Mouse (Mus musculus) CH12.LX (cell line): ENCODE measurements at regions not wholly inside any gene's neighbourhood (a gene's known extent, or its start where the extent isn't known, plus 50 kb on each side); places are given as distances from the start of the nearest gene placed in this dataset.

Experiments used
- DNase-seq: peaks from one replicate; pipeline ENCODE4 v3.0.0-alpha.2; 2013; ENCODE audit errors: extremely low read depth
- H3K27ac ChIP-seq: 2 replicates; pipeline ENCODE4 v1.5.1; 2012; ENCODE audit warnings: low read depth, mild to moderate bottlenecking, control low read depth, moderate library complexity; ENCODE audit not compliant: insufficient read depth
- H3K27me3 ChIP-seq: replicated peaks from 2 replicates; pipeline ENCODE3; 2012; ENCODE audit warnings: inconsistent platforms
- H3K36me3 ChIP-seq, 2 experiments: replicated peaks in 1 of 2; 2 replicates each; pipeline versions ENCODE3 to v1.6.1; 2012; ENCODE audit warnings: inconsistent platforms in 1 of 2, low read length in 1 of 2, mild to moderate bottlenecking in 1 of 2, mixed read lengths in 1 of 2, moderate library complexity in 1 of 2; ENCODE audit not compliant: control insufficient read depth in 1 of 2, insufficient read depth in 1 of 2
- H3K4me1 ChIP-seq, 2 experiments: 2 replicates each; pipeline ENCODE4 v1.6.1; 2012; ENCODE audit warnings: inconsistent platforms in 1 of 2, moderate library complexity in 1 of 2; ENCODE audit not compliant: insufficient read depth in 2 of 2, control insufficient read depth in 1 of 2
- H3K4me2 ChIP-seq: 2 replicates; pipeline ENCODE4 v1.6.1; 2012; ENCODE audit warnings: low read depth, mild to moderate bottlenecking, control low read depth; ENCODE audit not compliant: poor library complexity, insufficient read depth, severe bottlenecking
- H3K4me3 ChIP-seq, 3 experiments: fragments of 150-350 bp in 1 of 3; sonication (generic) in 1 of 3; replicated peaks in 1 of 3; 2 replicates each; pipeline versions ENCODE3 to v1.5.1; 2011 to 2012; ENCODE audit warnings: low read depth in 2 of 3, low read length in 2 of 3, mild to moderate bottlenecking in 2 of 3, moderate library complexity in 2 of 3, control low read depth in 1 of 3, improper control_type of control experiment in 1 of 3, inconsistent platforms in 1 of 3, mixed read lengths in 1 of 3; ENCODE audit not compliant: poor library complexity in 1 of 3
- H3K79me2 ChIP-seq: replicated peaks from 2 replicates; pipeline ENCODE4 v1.6.1; 2012; ENCODE audit warnings: mild to moderate bottlenecking, moderate library complexity; ENCODE audit not compliant: control insufficient read depth, poor library complexity, insufficient read depth, severe bottlenecking; ENCODE audit errors: extremely low read depth
- H3K9ac ChIP-seq: 2 replicates; pipeline ENCODE4 v1.6.1; 2012; ENCODE audit warnings: low read depth, mild to moderate bottlenecking, control low read depth, moderate library complexity; ENCODE audit not compliant: insufficient read depth
- H3K9me3 ChIP-seq: replicated peaks from 2 replicates; pipeline ENCODE3; 2012; ENCODE audit warnings: low read length, inconsistent platforms, mixed read lengths
- ETS1 ChIP-seq: conservative IDR thresholded peaks from 2 replicates; pipeline ENCODE4 v1.6.1; 2012; ENCODE audit warnings: low read depth, mild to moderate bottlenecking, inconsistent platforms, low read length, improper control_type of control experiment, moderate library complexity
- GABPA ChIP-seq: IDR thresholded peaks from 2 replicates; pipeline ENCODE4 v1.6.1; 2012; ENCODE audit warnings: low read depth, low read length, improper control_type of control experiment, inconsistent platforms; ENCODE audit not compliant: insufficient replicate concordance
- JUN ChIP-seq: IDR thresholded peaks from 2 replicates; pipeline ENCODE4 v1.6.1; 2011; ENCODE audit warnings: low read depth, mild to moderate bottlenecking, low read length, improper control_type of control experiment, moderate library complexity; ENCODE audit not compliant: insufficient read depth
- JUND ChIP-seq: conservative IDR thresholded peaks from 2 replicates; pipeline ENCODE4 v1.6.1; 2011; ENCODE audit warnings: low read depth, low read length, improper control_type of control experiment
- MAX ChIP-seq: IDR thresholded peaks from 2 replicates; pipeline ENCODE4 v1.6.1; 2011; ENCODE audit warnings: low read length, improper control_type of control experiment
- MXI1 ChIP-seq: IDR thresholded peaks from 2 replicates; pipeline ENCODE4 v1.6.1; 2011; ENCODE audit warnings: mild to moderate bottlenecking, low read depth, low read length, improper control_type of control experiment
- MYC ChIP-seq: IDR thresholded peaks from 2 replicates; pipeline ENCODE4 v1.6.1; 2011; ENCODE audit warnings: low read depth, mild to moderate bottlenecking, improper control_type of control experiment, low read length
- NELFE ChIP-seq: IDR thresholded peaks from 2 replicates; pipeline ENCODE4 v1.6.1; 2011; ENCODE audit warnings: low read depth, low read length, improper control_type of control experiment
- POLR2A ChIP-seq: IDR thresholded peaks from 2 replicates; pipeline ENCODE4 v1.6.1; 2011; ENCODE audit warnings: low read depth, mild to moderate bottlenecking, improper control_type of control experiment, low read length
- RCOR1 ChIP-seq: conservative IDR thresholded peaks from 2 replicates; pipeline ENCODE4 v1.6.1; 2012; ENCODE audit warnings: low read depth, mild to moderate bottlenecking, inconsistent platforms, low read length, improper control_type of control experiment
- USF2 ChIP-seq: conservative IDR thresholded peaks from 2 replicates; pipeline ENCODE4 v1.6.1; 2011; ENCODE audit warnings: low read depth, low read length, improper control_type of control experiment
- dilution Hi-C: fragments of 300-500 bp; cut with MboI; formaldehyde crosslinking; loops from 2 replicates; pipeline ENCODE4 v1.14.3; 2020; ENCODE audit warnings: low sequenced_read_pairs; ENCODE audit not compliant: extremely low pct_unique_long_range_greater_than_20kb, extremely low pct_ligation_motif_present
- in situ Hi-C: fragments of 300-500 bp; cut with MboI; formaldehyde crosslinking; loops from 3 replicates; pipeline ENCODE4 v1.14.3; 2019; ENCODE audit warnings: low sequenced_read_pairs, low pct_ligation_motif_present, low pct_unique_long_range_greater_than_20kb, mixed read lengths

DNA sequence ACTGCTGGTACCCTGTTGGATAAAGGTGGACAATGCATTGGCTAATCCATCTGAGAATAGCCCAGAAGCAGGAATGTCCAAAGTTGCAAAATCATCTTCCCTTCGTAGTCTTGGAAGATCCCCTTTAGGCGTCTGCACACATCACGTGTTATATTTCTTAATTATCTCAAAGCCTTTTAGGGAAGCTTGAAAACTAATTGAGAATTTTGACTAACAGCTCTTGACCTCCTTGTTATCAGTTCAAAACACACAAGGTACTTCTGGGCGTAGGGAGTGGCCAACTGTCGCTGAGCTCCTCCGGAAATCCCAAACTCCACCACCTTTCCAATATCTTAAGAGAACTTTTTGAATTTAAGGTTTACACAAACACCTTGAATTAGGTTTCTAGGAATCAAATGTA, 227.6 kb upstream of the Myocd start:
- no peak overlapping the region for H3K27ac ChIP-seq
- no peak overlapping the region for H3K9ac ChIP-seq
- no peaks in the 10 kb centered on the region for H3K27me3 ChIP-seq
- no peak overlapping the region for H3K4me2 ChIP-seq
- DNase-seq, result no peak
- TF ChIP-seq MXI1 (no peak), GABPA (no peak), ETS1 (no peak), MAX (no peak), MYC (no peak), JUN (no peak), POLR2A (no peak)
- in situ Hi-C loops, result no loop called here
- no peaks in the 10 kb centered on the region for H3K79me2 ChIP-seq
- H3K4me3 ChIP-seq, result no peak overlapping the region
- no peaks in the 10 kb centered on the region for H3K4me1 ChIP-seq
- H3K36me3 ChIP-seq, result no peaks in the 10 kb centered on the region
- no peaks in the 10 kb centered on the region for H3K9me3 ChIP-seq
- dilution Hi-C loops, result no loop called here

DNA sequence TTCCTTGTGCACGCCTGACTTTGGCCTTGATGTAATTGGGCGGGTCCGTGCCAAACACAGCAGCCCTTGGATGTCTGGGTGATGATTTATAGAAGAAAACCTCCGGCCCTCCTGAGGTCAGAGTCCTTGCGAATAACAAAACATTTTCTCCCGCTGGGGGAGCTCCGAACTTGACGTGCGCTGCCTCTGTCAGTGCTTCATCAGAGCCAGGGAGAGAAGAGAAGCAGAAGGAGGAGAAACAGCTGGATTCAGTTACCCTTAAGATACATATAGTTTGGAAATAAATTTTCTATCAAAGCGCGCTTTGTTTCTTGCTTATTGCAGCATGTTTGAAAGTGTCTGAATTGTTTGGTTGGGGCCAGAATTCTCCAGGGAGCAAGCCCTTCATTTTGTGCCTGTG, 225.2 kb upstream of the Myocd start:
- no peak overlapping the region for H3K27ac ChIP-seq
- dilution Hi-C loops, result no loop called here
- no peaks in the 10 kb centered on the region for H3K36me3 ChIP-seq
- no peak for TF ChIP-seq POLR2A
- TF ChIP-seq USF2, result no peak
- no peak for TF ChIP-seq ETS1
- no peak for TF ChIP-seq JUND
- TF ChIP-seq, all 38 proteins: peak for 0
- H3K9ac ChIP-seq, result no peak overlapping the region
- no peak for DNase-seq
- no peaks in the 10 kb centered on the region for H3K4me1 ChIP-seq
- no peak overlapping the region for H3K4me2 ChIP-seq
- H3K27me3 ChIP-seq, result peaks cover 2% of the 10 kb centered on the region
- in situ Hi-C loops, result no loop called here
- no peaks in the 10 kb centered on the region for H3K9me3 ChIP-seq
- no peaks in the 10 kb centered on the region for H3K79me2 ChIP-seq
- no peak overlapping the region for H3K4me3 ChIP-seq

DNA sequence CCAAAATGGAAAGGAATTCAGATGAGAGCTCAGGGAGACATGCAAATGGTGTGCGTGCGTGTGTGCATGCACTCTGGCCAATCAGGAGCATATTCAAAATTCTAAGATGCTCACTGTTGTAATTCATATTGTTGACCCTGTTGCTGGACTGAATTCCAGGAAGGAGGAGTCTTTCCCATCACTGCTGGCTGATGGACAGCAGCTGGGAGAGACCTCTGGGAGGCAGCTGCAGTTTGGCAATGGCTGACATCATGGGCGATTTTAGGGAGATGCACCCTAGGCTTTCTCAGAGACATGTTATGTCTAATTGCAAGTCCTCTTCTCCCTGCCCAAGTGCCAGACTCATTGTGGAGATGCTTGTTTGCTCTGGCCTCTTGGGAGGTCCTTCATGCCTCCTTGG, 220.6 kb upstream of the Myocd start:
- in situ Hi-C loops (no loop called here), dilution Hi-C loops (no loop called here)
- H3K36me3 ChIP-seq, result no peaks in the 10 kb centered on the region
- H3K9me3 ChIP-seq, result peaks cover 3% of the 10 kb centered on the region
- H3K4me3 ChIP-seq, result no peak overlapping the region
- DNase-seq, result no peak
- no peak overlapping the region for H3K4me2 ChIP-seq
- H3K9ac ChIP-seq, result no peak overlapping the region
- H3K4me1 ChIP-seq, result no peaks in the 10 kb centered on the region
- peaks cover 2% of the 10 kb centered on the region for H3K27me3 ChIP-seq
- H3K27ac ChIP-seq, result no peak overlapping the region
- H3K79me2 ChIP-seq, result no peaks in the 10 kb centered on the region
- TF ChIP-seq ETS1, result no peak
- TF ChIP-seq GABPA, result no peak
- TF ChIP-seq NELFE, result no peak
- TF ChIP-seq RCOR1, result no peak
- TF ChIP-seq, all 38 proteins: peak for 0
